Mouse (Mus musculus) limb, embryonic 10.5 days (tissue): ENCODE measurements at regions not wholly inside any gene's neighbourhood (a gene's known extent, or its start where the extent isn't known, plus 50 kb on each side); places are given as distances from the start of the nearest gene placed in this dataset.
A peak's percentile ranks its signal among the peaks of the same experiment; 100 is the strongest.

Experiments used
- DNase-seq: peaks from one replicate; pipeline ENCODE4 v3.0.0-alpha.2; 2017; ENCODE audit warnings: low spot score
- H3K27ac ChIP-seq: fragments of 300-500 bp; sonication (generic); 2 replicates; pipeline ENCODE4 v1.5.1; 2016; ENCODE audit warnings: mild to moderate bottlenecking
- H3K27me3 ChIP-seq: fragments of 300-500 bp; sonication (generic); 2 replicates; pipeline ENCODE4 v1.6.1; 2016; ENCODE audit warnings: low read depth, mild to moderate bottlenecking; ENCODE audit not compliant: poor library complexity, severe bottlenecking
- H3K36me3 ChIP-seq: fragments of 300-500 bp; sonication (generic); 2 replicates; pipeline ENCODE4 v1.6.1; 2016; ENCODE audit warnings: mild to moderate bottlenecking, moderate library complexity
- H3K4me1 ChIP-seq: fragments of 300-500 bp; sonication (generic); 2 replicates; pipeline ENCODE4 v1.6.1; 2016
- H3K4me3 ChIP-seq: fragments of 300-500 bp; sonication (generic); 2 replicates; pipeline ENCODE4 v1.5.1; 2016; ENCODE audit warnings: mild to moderate bottlenecking, moderate library complexity
- H3K9me3 ChIP-seq: fragments of 300-500 bp; sonication (generic); replicated peaks from 2 replicates; pipeline ENCODE4 v1.6.1; 2016; ENCODE audit warnings: mild to moderate bottlenecking
- WGBS: fragments of 180-500 bp; shearing (Covaris S2); methylation state at CpG from one replicate; pipeline ENCODE4 v1.1.7; 2016; 5-methylcytosine and 5-hydroxymethylcytosine counted together

DNA sequence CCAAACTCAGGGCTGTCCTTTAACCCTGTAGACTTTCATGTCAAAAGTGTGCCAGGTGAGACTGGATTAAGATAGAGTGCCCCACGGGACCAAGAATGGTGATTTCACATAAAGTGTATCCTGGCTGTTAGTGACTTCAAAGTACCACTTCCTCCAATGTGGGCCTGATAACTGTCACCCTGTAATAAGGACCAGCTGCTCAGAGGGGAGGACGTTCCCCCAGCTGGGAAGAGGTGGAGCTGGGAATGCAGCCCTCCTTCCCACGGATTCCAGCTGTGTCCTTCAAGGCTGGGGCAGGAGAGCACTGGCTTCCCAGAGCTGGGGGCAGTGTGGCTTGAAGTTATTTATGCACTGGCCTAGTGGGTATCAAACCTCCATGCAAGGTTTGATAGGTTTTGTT lies 89.7 kb upstream of the Kcng1 start:
- H3K36me3 ChIP-seq: no peaks in the 10 kb centered on the region
- H3K27me3 ChIP-seq: no peaks in the 10 kb centered on the region
- 9% methylated on average over 3 of the region's 3 CpGs for WGBS
- DNase-seq: peak; percentile 64
- no peak overlapping the region for H3K4me3 ChIP-seq
- H3K27ac ChIP-seq: no peak overlapping the region
- peaks cover 22% of the 10 kb centered on the region for H3K4me1 ChIP-seq
- peaks cover 13% of the 10 kb centered on the region; the same call in 1 of the 2 replicates for H3K9me3 ChIP-seq

DNA sequence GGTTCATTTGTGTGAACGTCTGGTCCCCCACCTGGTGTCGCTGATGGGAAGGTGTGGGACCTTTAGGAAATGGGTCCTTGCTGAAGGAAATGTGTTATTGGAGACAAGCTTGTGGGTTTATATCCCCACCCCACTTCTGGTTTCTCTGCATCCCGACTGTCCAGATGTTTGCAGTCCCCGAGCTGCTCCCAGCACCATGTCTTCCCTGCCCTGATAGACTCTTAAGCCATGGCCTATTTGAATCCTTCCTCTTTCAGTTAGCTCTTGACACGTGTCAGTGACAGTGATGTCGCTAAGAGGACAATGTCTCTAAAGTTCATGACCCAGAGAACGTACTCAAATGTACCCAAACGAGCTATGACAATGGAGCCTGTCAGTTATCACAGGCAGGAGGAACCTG lies 77.7 kb upstream of the Kcng1 start:
- no peak for DNase-seq
- H3K27me3 ChIP-seq: no peaks in the 10 kb centered on the region
- 74% methylated on average over 8 of the region's 8 CpGs for WGBS
- peaks cover 15% of the 10 kb centered on the region for H3K4me1 ChIP-seq
- no peak overlapping the region for H3K4me3 ChIP-seq
- no peak overlapping the region for H3K27ac ChIP-seq
- no peaks in the 10 kb centered on the region for H3K9me3 ChIP-seq
- no peaks in the 10 kb centered on the region for H3K36me3 ChIP-seq

DNA sequence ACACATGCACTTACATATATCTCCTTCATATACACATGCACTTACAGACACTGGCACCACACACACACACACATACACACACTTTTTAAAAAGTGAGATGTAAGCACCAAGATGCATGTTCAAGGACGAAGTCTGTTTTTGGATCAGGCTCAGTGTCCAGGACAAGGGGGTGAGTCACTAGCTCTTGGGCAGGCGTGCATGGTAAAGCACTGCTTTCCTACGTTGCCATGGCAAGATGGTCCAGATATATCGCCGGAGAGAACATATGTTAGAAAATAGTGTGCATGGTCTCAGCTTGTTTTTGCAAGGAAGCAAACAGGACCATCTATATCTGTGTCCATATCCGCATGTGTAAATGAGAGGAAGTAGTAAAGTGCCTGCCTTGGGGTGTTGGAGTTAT lies 77.0 kb upstream of the Kcng1 start:
- 92% methylated on average over 6 of the region's 6 CpGs for WGBS
- DNase-seq: no peak
- Histone ChIP-seq H3K9me3 (no peaks in the 10 kb centered on the region), H3K27ac (no peak overlapping the region), H3K36me3 (no peaks in the 10 kb centered on the region), H3K4me3 (no peak overlapping the region), H3K27me3 (peaks cover 3% of the 10 kb centered on the region; the same call in 1 of the 2 replicates), H3K4me1 (peaks cover 22% of the 10 kb centered on the region)

DNA sequence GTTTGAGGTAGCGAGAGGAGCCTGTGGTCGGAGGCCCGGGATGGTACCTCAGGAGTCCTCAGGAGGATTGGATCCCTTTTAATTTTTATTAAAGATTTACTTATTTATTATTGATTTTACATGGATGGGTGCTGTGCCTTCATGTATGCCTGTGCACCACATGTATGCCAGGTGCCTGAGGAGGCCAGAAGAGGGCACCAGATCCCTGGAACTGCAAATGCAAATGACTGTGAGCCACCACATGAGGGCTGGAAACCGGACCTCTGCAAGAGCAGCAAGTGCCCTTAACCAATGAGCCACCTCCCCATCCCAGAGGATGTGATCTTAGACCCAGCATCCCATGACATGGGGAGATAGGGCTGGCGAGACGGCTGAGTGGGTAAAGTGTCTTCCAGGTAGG lies 76.3 kb upstream of the Kcng1 start:
- Histone ChIP-seq H3K4me3 (no peak overlapping the region), H3K9me3 (no peaks in the 10 kb centered on the region), H3K36me3 (no peaks in the 10 kb centered on the region), H3K27me3 (peaks cover 3% of the 10 kb centered on the region; the same call in 1 of the 2 replicates), H3K27ac (no peak overlapping the region), H3K4me1 (peaks cover 26% of the 10 kb centered on the region)
- WGBS: 79% methylated on average over 6 of the region's 6 CpGs
- DNase-seq: no peak

DNA sequence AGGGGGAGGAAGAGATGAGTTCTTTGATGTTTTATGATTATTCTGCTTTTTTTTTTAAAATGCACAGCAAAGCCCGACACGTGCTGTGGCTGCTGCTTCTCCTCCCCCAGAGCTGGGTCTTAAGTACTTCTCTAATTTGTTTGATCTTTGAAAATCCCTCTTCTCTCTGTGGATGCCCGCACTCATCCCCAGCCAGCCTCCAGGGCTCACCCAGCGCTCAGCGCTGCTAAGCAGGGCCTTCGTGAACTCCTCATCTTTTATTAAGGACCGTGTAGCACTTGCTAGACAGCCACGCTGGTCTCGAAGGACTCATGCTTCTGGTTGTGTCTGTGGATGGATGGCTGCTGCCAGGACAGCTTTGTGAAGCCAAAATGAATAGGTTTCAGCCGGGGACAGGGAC lies 72.9 kb upstream of the Kcng1 start:
- H3K4me1 ChIP-seq: peaks cover 37% of the 10 kb centered on the region
- WGBS: 54% methylated on average over 10 of the region's 10 CpGs
- H3K4me3 ChIP-seq: no peak overlapping the region
- H3K9me3 ChIP-seq: no peaks in the 10 kb centered on the region
- H3K36me3 ChIP-seq: no peaks in the 10 kb centered on the region
- H3K27me3 ChIP-seq: peaks cover 3% of the 10 kb centered on the region; the same call in 1 of the 2 replicates
- no peak for DNase-seq
- peak overlapping the region; percentile 2; the same call in 1 of the 2 replicates for H3K27ac ChIP-seq

DNA sequence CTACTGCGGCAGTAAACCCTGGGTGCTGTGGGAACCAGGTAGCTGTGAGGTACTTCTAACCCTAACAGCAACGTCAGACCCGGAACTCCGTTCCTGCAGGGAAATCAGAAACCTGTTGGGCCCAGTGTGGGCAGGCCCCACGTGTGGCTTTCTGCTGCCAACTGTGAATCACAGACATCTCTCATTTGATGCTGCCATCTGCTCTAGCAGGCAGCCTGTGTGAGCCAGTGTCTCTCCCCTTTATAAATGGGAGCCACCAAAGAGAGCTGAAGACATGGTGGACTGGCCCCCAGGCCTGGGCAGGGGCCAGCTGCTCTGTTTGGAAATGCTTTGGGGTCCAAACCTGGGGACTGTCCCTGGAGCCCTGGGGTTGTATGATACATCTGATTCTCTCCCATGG lies 71.1 kb upstream of the Kcng1 start:
- H3K27ac ChIP-seq: no peak overlapping the region
- no peak for DNase-seq
- 78% methylated on average over 5 of the region's 5 CpGs for WGBS
- H3K9me3 ChIP-seq: no peaks in the 10 kb centered on the region
- H3K36me3 ChIP-seq: no peaks in the 10 kb centered on the region
- no peak overlapping the region for H3K4me3 ChIP-seq
- peaks cover 33% of the 10 kb centered on the region for H3K4me1 ChIP-seq
- peaks cover 3% of the 10 kb centered on the region; the same call in 1 of the 2 replicates for H3K27me3 ChIP-seq

DNA sequence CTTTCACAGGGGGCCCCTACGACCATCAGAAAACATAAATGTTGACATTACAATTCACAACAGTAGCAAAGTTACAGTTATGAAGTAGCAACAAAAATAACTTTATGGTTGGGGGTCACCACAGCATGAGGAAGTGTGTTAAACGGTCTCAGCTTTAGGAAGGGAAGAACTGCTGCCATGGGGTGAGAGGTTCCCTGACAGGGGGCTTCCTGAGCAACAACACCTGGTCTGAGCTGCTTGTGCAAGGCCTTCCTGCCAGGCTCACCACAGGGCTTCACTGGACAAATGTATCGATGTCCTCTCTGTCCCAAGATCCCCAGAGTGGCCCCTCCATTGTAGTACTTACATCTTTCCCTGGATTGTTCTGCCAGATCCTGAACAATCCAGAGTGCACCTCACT lies 70.7 kb upstream of the Kcng1 start:
- no peak for DNase-seq
- WGBS: 68% methylated on average over 3 of the region's 3 CpGs
- no peaks in the 10 kb centered on the region for H3K9me3 ChIP-seq

DNA sequence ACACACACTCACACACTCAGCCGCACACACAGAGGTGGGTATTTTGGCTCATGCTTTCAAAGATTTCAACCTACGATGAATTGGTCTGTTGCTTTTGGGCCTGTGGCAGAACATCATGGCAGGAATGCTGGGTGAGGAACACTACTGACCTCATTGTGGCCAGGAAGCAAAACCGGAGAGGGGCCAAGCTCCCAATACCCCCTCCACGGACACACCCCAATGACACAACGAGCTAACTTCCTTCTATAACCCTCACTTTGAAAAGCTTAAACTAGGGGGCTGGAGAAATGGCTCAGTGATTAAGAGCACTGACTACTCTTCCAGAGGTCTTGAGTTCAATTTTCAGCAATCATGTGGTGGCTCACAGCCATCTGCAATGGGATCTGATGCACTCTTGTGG lies 63.8 kb upstream of the Kcng1 start:
- Histone ChIP-seq H3K27me3 (no peaks in the 10 kb centered on the region), H3K9me3 (no peaks in the 10 kb centered on the region), H3K4me1 (peaks cover 6% of the 10 kb centered on the region), H3K36me3 (no peaks in the 10 kb centered on the region), H3K27ac (no peak overlapping the region), H3K4me3 (no peak overlapping the region)
- no peak for DNase-seq
- WGBS: 91% methylated on average over 5 of the region's 5 CpGs

More for the DNA sequence above, 70.7 kb upstream of the Kcng1 start:
- H3K27me3 ChIP-seq: peaks cover 3% of the 10 kb centered on the region; the same call in 1 of the 2 replicates
- peaks cover 33% of the 10 kb centered on the region for H3K4me1 ChIP-seq
- no peaks in the 10 kb centered on the region for H3K36me3 ChIP-seq
- H3K27ac ChIP-seq: no peak overlapping the region
- no peak overlapping the region for H3K4me3 ChIP-seq

DNA sequence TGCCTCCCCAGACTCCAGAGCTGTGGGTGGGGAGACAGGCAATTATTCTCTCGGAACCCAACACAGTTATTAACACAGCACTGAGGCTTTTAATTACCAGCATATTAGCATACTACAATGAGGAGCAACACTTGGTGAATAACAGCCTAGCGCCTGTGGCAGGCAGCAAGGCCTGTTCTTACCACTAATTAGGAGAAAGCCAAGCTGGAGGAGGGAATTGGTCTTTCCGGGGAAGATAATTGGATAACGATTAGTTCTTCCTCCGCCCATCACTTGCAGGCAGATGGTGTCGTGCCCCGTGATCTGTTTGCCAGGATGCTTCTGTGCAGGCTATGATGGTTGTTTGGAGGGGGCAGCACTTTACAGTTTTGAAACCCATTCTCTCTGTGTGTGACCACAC lies 62.2 kb upstream of the Kcng1 start:
- no peaks in the 10 kb centered on the region for H3K9me3 ChIP-seq
- H3K27me3 ChIP-seq: no peaks in the 10 kb centered on the region
- no peak overlapping the region for H3K4me3 ChIP-seq
- no peaks in the 10 kb centered on the region for H3K36me3 ChIP-seq
- H3K4me1 ChIP-seq: peaks cover 6% of the 10 kb centered on the region
- 29% methylated on average over 7 of the region's 7 CpGs for WGBS
- H3K27ac ChIP-seq: no peak overlapping the region
- no peak for DNase-seq

DNA sequence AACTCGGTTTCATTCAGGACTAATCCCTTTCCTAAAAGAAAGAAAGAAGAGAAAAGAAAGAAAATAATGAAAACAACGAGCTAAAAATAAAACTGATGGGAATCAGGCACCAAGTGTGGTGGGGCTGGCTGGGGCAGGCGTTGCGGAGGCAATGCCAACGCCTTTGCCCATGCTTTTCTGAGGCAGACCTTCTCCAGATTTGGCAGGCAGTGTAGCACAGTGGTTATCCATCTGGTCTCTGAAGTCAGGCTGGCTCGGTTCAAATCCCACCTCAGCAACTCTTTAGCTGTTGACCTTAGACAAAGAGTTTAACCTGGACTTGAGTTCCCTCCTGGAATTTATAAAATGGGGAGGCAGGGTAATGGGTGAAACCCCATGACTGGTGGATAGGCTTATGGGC lies 57.3 kb upstream of the Kcng1 start:
- H3K4me1 ChIP-seq: peaks cover 13% of the 10 kb centered on the region
- H3K27me3 ChIP-seq: no peaks in the 10 kb centered on the region
- H3K36me3 ChIP-seq: no peaks in the 10 kb centered on the region
- H3K4me3 ChIP-seq: no peak overlapping the region
- no peak overlapping the region for H3K27ac ChIP-seq
- DNase-seq: no peak
- WGBS: 86% methylated on average over 6 of the region's 6 CpGs
- no peaks in the 10 kb centered on the region for H3K9me3 ChIP-seq

DNA sequence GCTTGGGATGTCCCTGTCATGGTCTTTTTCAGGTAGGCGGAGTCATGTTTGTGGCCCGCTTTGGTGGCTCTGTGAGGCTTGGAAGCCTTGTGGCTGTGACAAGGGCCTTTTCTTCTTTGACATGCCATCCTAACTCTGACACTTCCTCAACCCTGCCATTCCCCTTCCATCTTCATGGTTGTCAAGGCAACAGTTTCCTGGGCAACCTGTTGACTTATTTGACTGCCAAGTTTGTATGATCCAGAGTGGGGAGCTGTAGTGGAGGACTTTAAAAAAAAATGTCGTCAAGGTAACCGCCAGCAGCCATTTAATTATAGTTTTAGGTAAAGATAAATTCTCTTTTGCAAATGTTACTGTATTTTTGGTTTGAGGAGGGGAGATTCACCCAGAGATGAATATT lies 56.8 kb upstream of the Kcng1 start:
- DNase-seq: no peak
- 85% methylated on average over 4 of the region's 4 CpGs for whole genome bisulfite sequencing

DNA sequence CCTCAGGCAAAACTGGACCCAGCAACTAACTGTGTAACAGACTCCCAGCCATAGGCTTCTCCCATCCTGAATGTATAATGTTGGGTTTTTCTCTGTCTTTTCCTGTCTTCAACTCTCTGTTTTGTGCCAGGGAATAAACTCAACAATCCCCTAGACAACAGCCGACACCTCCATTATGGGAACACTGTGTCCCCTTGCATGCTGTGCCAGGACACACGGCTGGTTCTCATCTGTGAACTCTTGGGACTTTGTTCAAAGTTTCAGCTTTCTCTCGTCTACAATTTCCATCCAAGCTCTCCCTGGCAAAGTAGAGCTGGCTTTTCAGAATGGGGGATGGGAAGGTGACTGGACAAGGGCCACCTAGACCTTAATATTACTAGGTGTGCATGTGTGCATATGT lies 56.1 kb upstream of the Kcng1 start:
- DNase-seq: no peak
- H3K27me3 ChIP-seq: no peaks in the 10 kb centered on the region
- no peaks in the 10 kb centered on the region for H3K36me3 ChIP-seq
- H3K27ac ChIP-seq: no peak overlapping the region
- no peaks in the 10 kb centered on the region for H3K9me3 ChIP-seq
- no peak overlapping the region for H3K4me3 ChIP-seq
- H3K4me1 ChIP-seq: peaks cover 22% of the 10 kb centered on the region
- 77% methylated on average over 3 of the region's 3 CpGs for WGBS

More for the DNA sequence above, 56.8 kb upstream of the Kcng1 start:
- Histone ChIP-seq H3K27ac (no peak overlapping the region), H3K9me3 (no peaks in the 10 kb centered on the region), H3K4me3 (no peak overlapping the region), H3K4me1 (peaks cover 17% of the 10 kb centered on the region), H3K36me3 (no peaks in the 10 kb centered on the region), H3K27me3 (no peaks in the 10 kb centered on the region)

DNA sequence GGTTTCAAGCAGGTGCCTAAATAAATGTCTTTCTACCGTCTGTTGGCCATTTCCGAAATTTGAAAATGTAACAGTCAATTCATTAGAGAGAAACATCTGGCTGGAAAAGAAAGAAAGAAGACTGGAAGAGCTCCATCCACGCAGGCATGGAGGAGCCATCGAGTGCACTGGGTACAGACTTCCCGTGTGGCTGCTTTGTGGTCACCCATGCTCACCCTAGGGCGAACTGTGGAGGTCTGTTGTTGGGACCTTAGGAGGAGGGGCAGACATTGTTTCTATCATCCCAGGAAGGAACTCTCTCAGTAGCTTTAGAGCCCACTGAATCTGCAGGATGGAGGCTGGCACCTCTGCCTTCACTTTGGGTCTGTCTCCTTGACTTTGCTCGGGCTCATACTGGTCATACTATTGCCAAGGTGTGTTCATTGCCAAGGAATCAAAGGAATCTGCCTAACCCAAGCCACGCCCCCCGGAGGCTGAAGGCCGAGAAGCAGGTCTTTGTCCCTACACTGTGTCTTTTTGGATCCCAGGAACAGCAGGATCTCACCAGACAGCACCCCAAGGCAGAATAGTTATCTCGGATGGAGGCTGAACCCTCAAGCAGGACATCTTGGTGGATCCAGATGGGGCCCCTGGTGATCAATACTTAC lies 54.3 kb upstream of the Kcng1 start:
- H3K27me3 ChIP-seq: no peaks in the 10 kb centered on the region
- no peaks in the 10 kb centered on the region for H3K36me3 ChIP-seq
- H3K9me3 ChIP-seq: no peaks in the 10 kb centered on the region
- H3K4me1 ChIP-seq: peaks cover 15% of the 10 kb centered on the region
- DNase-seq: no peak
- no peak overlapping the region for H3K27ac ChIP-seq
- H3K4me3 ChIP-seq: no peak overlapping the region
- 87% methylated on average over 11 of the region's 11 CpGs for WGBS

DNA sequence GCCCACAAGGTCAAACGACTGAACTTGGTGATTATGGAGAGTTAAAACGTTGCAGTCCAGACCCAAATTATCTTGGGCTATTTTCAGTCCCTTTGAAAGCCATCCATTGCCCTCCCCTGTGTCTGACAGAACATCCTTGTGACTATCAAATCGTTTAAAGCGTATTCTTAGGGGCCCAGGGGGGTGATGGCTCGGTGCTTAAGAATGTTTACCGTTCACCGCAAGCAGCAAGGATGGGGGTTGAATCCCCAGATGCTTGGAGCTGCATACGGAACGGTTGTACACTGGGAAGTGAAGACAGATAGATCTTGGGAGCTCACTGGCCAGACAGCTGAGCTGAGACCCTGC lies 52.7 kb upstream of the Kcng1 start:
- WGBS: 58% methylated on average over 9 of the region's 9 CpGs
- Histone ChIP-seq H3K4me3 (no peak overlapping the region), H3K9me3 (no peaks in the 10 kb centered on the region), H3K27me3 (no peaks in the 10 kb centered on the region), H3K27ac (no peak overlapping the region; the same call in 1 of the 2 replicates), H3K36me3 (no peaks in the 10 kb centered on the region), H3K4me1 (peaks cover 15% of the 10 kb centered on the region)
- no peak for DNase-seq
